Mouse (Mus musculus): ENCODE data around the gene Olfr923. TPM values are rescaled to one million over a fixed set of nuclear protein-coding genes. Genes with fewer than 3 reads are reported as not detected.
"Not testable (repeated sequence)": the region's sequence is repeated elsewhere in the genome, so short reads cannot be mapped to it uniquely, and the experiment has no call there.

Gene Olfr923
- polyA plus RNA-seq (2014; fragmentation: Nextera tagmentation; extraction: Ambion mirVana), result not detected in 2 replicates

GRCm38 (mm10) chr9:38826245-38826644, at the start of gene Olfr923:
Olfr923 (plus strand) TSS chr9:38826545.
- DNase-seq (no peak), ATAC-seq (ENCODE audit: low FRiP score, low TSS enrichment) (no peak)
- Histone ChIP-seq H3K36me3 (ENCODE audit: control insufficient read depth, insufficient read depth, low read length) (no peaks in the 10 kb centered on the region), H3K9me3 (ENCODE audit: control insufficient read depth, low read length) (no peaks in the 10 kb centered on the region), H3K4me1 (ENCODE audit: control insufficient read depth, insufficient read depth, low read length) (no peaks in the 10 kb centered on the region), H3K9ac (replicated peaks; ENCODE audit: low read length) (no peak within 1 kb of the TSS), H3K27ac (replicated peaks; ENCODE audit: low read depth, low read length) (no peak within 1 kb of the TSS), H3K27me3 (ENCODE audit: control insufficient read depth, insufficient read depth, low read length) (no peaks in the 10 kb centered on the region), H3K4me2 (ENCODE audit: low read length) (no peak within 1 kb of the TSS), H3K4me3 (replicated peaks; ENCODE audit: low read depth, low read length) (no peak within 1 kb of the TSS)
- 88% methylated on average over 1 of the region's 1 CpGs for WGBS

GRCm38 (mm10) chr9:38792689-38793088, 33.7 kb upstream of the Olfr923 start:
- ATAC-seq (ENCODE audit: low FRiP score, low TSS enrichment) (no peak), DNase-seq (no peak)
- Histone ChIP-seq H3K4me1 (ENCODE audit: control insufficient read depth, insufficient read depth, low read length) (no peaks in the 10 kb centered on the region), H3K9ac (replicated peaks; ENCODE audit: low read length) (no peak overlapping the region), H3K27ac (replicated peaks; ENCODE audit: low read depth, low read length) (no peak overlapping the region), H3K36me3 (ENCODE audit: control insufficient read depth, insufficient read depth, low read length) (no peaks in the 10 kb centered on the region), H3K9me3 (ENCODE audit: control insufficient read depth, low read length) (no peaks in the 10 kb centered on the region), H3K4me2 (ENCODE audit: low read length) (no peak overlapping the region), H3K27me3 (ENCODE audit: control insufficient read depth, insufficient read depth, low read length) (no peaks in the 10 kb centered on the region), H3K4me3 (replicated peaks; ENCODE audit: low read depth, low read length) (no peak overlapping the region)
- 80% methylated on average over 2 of the region's 2 CpGs for WGBS

- H3K4me2 ChIP-seq (ENCODE audit: low read length), result no peak overlapping the region
- no peak for ATAC-seq (ENCODE audit: low FRiP score, low TSS enrichment)
- DNase-seq, result peak; percentile 70
These were observed 20.6 kb upstream of the Olfr923 start for GRCm38 (mm10) chr9:38805696-38806095.

GRCm38 (mm10) chr9:38814314-38814713, 12.0 kb upstream of the Olfr923 start, which contains the start of gene Olfr922:
Olfr922 (plus strand) TSS chr9:38814614.
- H3K4me1 ChIP-seq (ENCODE audit: control insufficient read depth, insufficient read depth, low read length), result no peaks in the 10 kb centered on the region
- H3K9me3 ChIP-seq (ENCODE audit: control insufficient read depth, low read length), result no peaks in the 10 kb centered on the region
- H3K27me3 ChIP-seq (ENCODE audit: control insufficient read depth, insufficient read depth, low read length), result no peaks in the 10 kb centered on the region
- H3K27ac ChIP-seq (replicated peaks; ENCODE audit: low read depth, low read length), result no peak within 1 kb of the TSS
- 75% methylated on average over 2 of the region's 2 CpGs for WGBS
- no peak within 1 kb of the TSS for H3K4me3 ChIP-seq (replicated peaks; ENCODE audit: low read depth, low read length)
- no peak within 1 kb of the TSS for H3K4me2 ChIP-seq (ENCODE audit: low read length)
- H3K9ac ChIP-seq (replicated peaks; ENCODE audit: low read length), result no peak within 1 kb of the TSS
- DNase-seq, result no peak
- no peaks in the 10 kb centered on the region for H3K36me3 ChIP-seq (ENCODE audit: control insufficient read depth, insufficient read depth, low read length)
- no peak for ATAC-seq (ENCODE audit: low FRiP score, low TSS enrichment)

More at GRCm38 (mm10) chr9:38805696-38806095, 20.6 kb upstream of the Olfr923 start:
- Histone ChIP-seq H3K9me3 (ENCODE audit: control insufficient read depth, low read length) (no peaks in the 10 kb centered on the region), H3K36me3 (ENCODE audit: control insufficient read depth, insufficient read depth, low read length) (no peaks in the 10 kb centered on the region), H3K9ac (replicated peaks; ENCODE audit: low read length) (no peak overlapping the region), H3K4me3 (replicated peaks; ENCODE audit: low read depth, low read length) (no peak overlapping the region), H3K4me1 (ENCODE audit: control insufficient read depth, insufficient read depth, low read length) (no peaks in the 10 kb centered on the region), H3K27me3 (ENCODE audit: control insufficient read depth, insufficient read depth, low read length) (no peaks in the 10 kb centered on the region), H3K27ac (replicated peaks; ENCODE audit: low read depth, low read length) (no peak overlapping the region)

GRCm38 (mm10) chr9:38815458-38815986, 10.8 kb upstream of the Olfr923 start:
- ATAC-seq (ENCODE audit: low FRiP score, low TSS enrichment) (no peak), DNase-seq (no peak)
- WGBS, result 88% methylated on average over 1 of the region's 1 CpGs
- no peaks in the 10 kb centered on the region for H3K4me1 ChIP-seq (ENCODE audit: control insufficient read depth, insufficient read depth, low read length)
- H3K4me2 ChIP-seq (ENCODE audit: low read length), result no peak overlapping the region
- no peak overlapping the region for H3K9ac ChIP-seq (replicated peaks; ENCODE audit: low read length)
- no peak overlapping the region for H3K4me3 ChIP-seq (replicated peaks; ENCODE audit: low read depth, low read length)
- no peak overlapping the region for H3K27ac ChIP-seq (replicated peaks; ENCODE audit: low read depth, low read length)
- H3K36me3 ChIP-seq (ENCODE audit: control insufficient read depth, insufficient read depth, low read length), result no peaks in the 10 kb centered on the region
- H3K27me3 ChIP-seq (ENCODE audit: control insufficient read depth, insufficient read depth, low read length), result no peaks in the 10 kb centered on the region
- no peaks in the 10 kb centered on the region for H3K9me3 ChIP-seq (ENCODE audit: control insufficient read depth, low read length)

GRCm38 (mm10) chr9:38833027-38833426, 6.7 kb downstream of the Olfr923 start:
- Histone ChIP-seq H3K27ac (replicated peaks; ENCODE audit: low read depth, low read length) (no peak overlapping the region), H3K4me1 (ENCODE audit: control insufficient read depth, insufficient read depth, low read length) (no peaks in the 10 kb centered on the region), H3K4me2 (ENCODE audit: low read length) (no peak overlapping the region), H3K36me3 (ENCODE audit: control insufficient read depth, insufficient read depth, low read length) (no peaks in the 10 kb centered on the region), H3K9ac (replicated peaks; ENCODE audit: low read length) (no peak overlapping the region), H3K27me3 (ENCODE audit: control insufficient read depth, insufficient read depth, low read length) (no peaks in the 10 kb centered on the region), H3K4me3 (replicated peaks; ENCODE audit: low read depth, low read length) (no peak overlapping the region), H3K9me3 (ENCODE audit: control insufficient read depth, low read length) (no peaks in the 10 kb centered on the region)
- no peak for DNase-seq
- ATAC-seq (ENCODE audit: low FRiP score, low TSS enrichment), result no peak
- WGBS, result 76% methylated on average over 2 of the region's 2 CpGs

GRCm38 (mm10) chr9:38844149-38844548, 17.8 kb downstream of the Olfr923 start, which contains the start of gene Olfr924:
Olfr924 (plus strand) TSS chr9:38844449.
- no peak within 1 kb of the TSS for H3K4me2 ChIP-seq (ENCODE audit: low read length)
- H3K27me3 ChIP-seq (ENCODE audit: control insufficient read depth, insufficient read depth, low read length), result no peaks in the 10 kb centered on the region
- 92% methylated on average over 1 of the region's 1 CpGs for WGBS
- H3K4me1 ChIP-seq (ENCODE audit: control insufficient read depth, insufficient read depth, low read length), result no peaks in the 10 kb centered on the region
- no peak for DNase-seq
- no peaks in the 10 kb centered on the region for H3K36me3 ChIP-seq (ENCODE audit: control insufficient read depth, insufficient read depth, low read length)
- H3K4me3 ChIP-seq (replicated peaks; ENCODE audit: low read depth, low read length), result no peak within 1 kb of the TSS
- no peaks in the 10 kb centered on the region for H3K9me3 ChIP-seq (ENCODE audit: control insufficient read depth, low read length)
- H3K27ac ChIP-seq (replicated peaks; ENCODE audit: low read depth, low read length), result no peak within 1 kb of the TSS
- ATAC-seq (ENCODE audit: low FRiP score, low TSS enrichment), result no peak
- H3K9ac ChIP-seq (replicated peaks; ENCODE audit: low read length), result no peak within 1 kb of the TSS

- no peak within 1 kb of the TSS for H3K9ac ChIP-seq (replicated peaks; ENCODE audit: low read length)
- no peak for DNase-seq
- H3K36me3 ChIP-seq (ENCODE audit: control insufficient read depth, insufficient read depth, low read length), result no peaks in the 10 kb centered on the region
- no peak within 1 kb of the TSS for H3K27ac ChIP-seq (replicated peaks; ENCODE audit: low read depth, low read length)
- no peak within 1 kb of the TSS for H3K4me2 ChIP-seq (ENCODE audit: low read length)
- no peak for ATAC-seq (ENCODE audit: low FRiP score, low TSS enrichment)
- no peaks in the 10 kb centered on the region for H3K4me1 ChIP-seq (ENCODE audit: control insufficient read depth, insufficient read depth, low read length)
- H3K27me3 ChIP-seq (ENCODE audit: control insufficient read depth, insufficient read depth, low read length), result no peaks in the 10 kb centered on the region
- H3K9me3 ChIP-seq (ENCODE audit: control insufficient read depth, low read length), result no peaks in the 10 kb centered on the region
- no peak within 1 kb of the TSS for H3K4me3 ChIP-seq (replicated peaks; ENCODE audit: low read depth, low read length)
These were observed 28.4 kb downstream of the Olfr923 start, which contains the start of gene Olfr26 for GRCm38 (mm10) chr9:38854760-38855159. Olfr26 (plus strand) TSS chr9:38855060.

GRCm38 (mm10) chr9:38874880-38875279, 48.5 kb downstream of the Olfr923 start:
- H3K4me2 ChIP-seq (ENCODE audit: low read length); DNase-seq; H3K4me3 ChIP-seq (replicated peaks; ENCODE audit: low read depth, low read length); H3K36me3 ChIP-seq (ENCODE audit: control insufficient read depth, insufficient read depth, low read length); H3K27ac ChIP-seq (replicated peaks; ENCODE audit: low read depth, low read length); H3K9me3 ChIP-seq (ENCODE audit: control insufficient read depth, low read length); H3K4me1 ChIP-seq (ENCODE audit: control insufficient read depth, insufficient read depth, low read length); ATAC-seq (ENCODE audit: low FRiP score, low TSS enrichment); H3K9ac ChIP-seq (replicated peaks; ENCODE audit: low read length); H3K27me3 ChIP-seq (ENCODE audit: control insufficient read depth, insufficient read depth, low read length): not testable (repeated sequence)
- 73% methylated on average over 2 of the region's 2 CpGs for WGBS

All from midbrain, embryonic 14.5 days (tissue).